In the genomic region with DNA sequence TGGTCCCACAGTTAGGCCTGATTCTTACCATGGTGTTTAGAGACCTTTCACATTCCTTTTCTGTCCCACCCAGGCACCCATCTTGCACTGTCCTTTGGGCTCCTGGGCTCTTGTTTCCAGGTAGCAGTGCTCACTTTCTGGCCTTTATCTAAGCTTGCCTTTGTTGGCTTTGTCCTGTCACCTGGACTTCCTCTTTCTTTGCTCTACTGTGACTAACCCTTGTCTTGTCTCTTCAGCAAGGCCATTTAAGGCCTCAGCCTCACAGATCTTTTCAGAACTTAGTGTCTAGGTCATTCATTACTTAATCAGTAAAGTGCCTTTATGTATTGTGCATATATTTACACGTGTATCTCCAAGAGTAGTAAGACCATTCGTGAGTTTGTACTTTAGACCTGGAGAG, we compare ENCODE assay signal across 23 mouse cellular contexts.
DNase-seq lines count a peak whose midpoint lies in the region; ATAC-seq lines count a peak whose summit lies in the region.
"Had no signal": no experiment of that assay in that cellular context is flagged by ENCODE, and none has a peak within 500 bp of the region (broad histone marks: within the 10 kb centered on the region; RNA-seq: fewer than 3 reads in every experiment).

No protein-coding gene starts in this region.

- peak; percentile 21 to 27 for DNase-seq in spleen, postnatal 36 days (ENCODE audit: low spot score in 2 of 2)
- DNase-seq in spleen, postnatal 10 days (ENCODE audit: low spot score in 2 of 2) = no peak
- DNase-seq in MEL-GATA-1-ER (ENCODE audit: extremely low read depth, low read depth) = peak; percentile 45
- peak; percentile 52 for DNase-seq in splenic B cell, adult 2 months (ENCODE audit: low read depth, low spot score)
- DNase-seq in thymus, postnatal 14 days = no peak
- DNase-seq in frontal cortex, postnatal 25 days (ENCODE audit: low spot score in 2 of 2) = no peak
- no peak for DNase-seq in gastrocnemius, postnatal 4 days (ENCODE audit: low spot score in 2 of 2)
- DNase-seq: adrenal gland, adult 8-10 months; adrenal gland, postnatal 36 days; cerebellum, adult 11 months; cerebellum, adult 8-10 months; cerebellum, postnatal 14 days; gastrocnemius, postnatal 10 days; heart, postnatal 10 days; heart, postnatal 4 days; kidney, adult 11 months had no signal

- ATAC-seq in erythroblast, adult 5-6 weeks (replicated peaks; ENCODE audit: low FRiP score, poor library complexity, severe bottlenecking) = 0 out of 2 replicates have a peak, but pooled peaks have one; percentile 32
- ATAC-seq: CD4-positive, CD25-positive, alpha-beta regulatory T cell, adult 4 months; forebrain, embryonic 13.5 days; hindbrain, embryonic 16.5 days; inflammation-experienced regulatory T-cells, adult 6 months had no signal

- peaks cover 7% of the 10 kb centered on the region for H3K36me3 ChIP-seq in splenic B cell, adult 2 months (ENCODE audit: control insufficient read depth, insufficient read depth, low read length, poor library complexity, severe bottlenecking)

- no peaks in the 10 kb centered on the region; the same call in 1 of the 2 replicates for H3K27me3 ChIP-seq in splenic B cell, adult 2 months (ENCODE audit: control insufficient read depth, insufficient read depth, low read length, poor library complexity, severe bottlenecking)
- H3K27me3 ChIP-seq: embryonic facial prominence, embryonic 12.5 days; forebrain, embryonic 13.5 days; hindbrain, embryonic 12.5 days had no signal

Comparison
In these comparisons a context has a peak if more than half of its experiments do, and no peak if none do; other contexts are left out.
1. DNase-seq: peak in spleen, postnatal 36 days (2 of 2), MEL-GATA-1-ER (single experiment) and splenic B cell, adult 2 months (single experiment); none in spleen, postnatal 10 days (0 of 2), thymus, postnatal 14 days (single experiment), frontal cortex, postnatal 25 days (0 of 2) and gastrocnemius, postnatal 4 days (0 of 2).